ENCODE assay signal across 9 mouse cellular contexts in genomic region chr6:55294549-55295131, GRCm38 (mm10). TPM values are rescaled to one million over a fixed set of nuclear protein-coding genes. Genes with fewer than 3 reads are reported as not detected.
DNase-seq lines count a peak whose midpoint lies in the region; ATAC-seq and TF ChIP-seq lines count a peak whose summit lies in the region.
"Had no signal": no experiment of that assay in that cellular context is flagged by ENCODE, and none has a peak within 500 bp of the region (broad histone marks: within the 10 kb centered on the region; RNA-seq: fewer than 3 reads in every experiment).

No protein-coding gene starts in this region.

- 0 out of 2 replicates have a peak, but pooled peaks have one; percentile 42 for ATAC-seq in erythroblast, adult 5-6 weeks (replicated peaks; ENCODE audit: low FRiP score, poor library complexity, severe bottlenecking)

- no peaks in the 10 kb centered on the region for H3K79me2 ChIP-seq in liver, adult 2 months (ENCODE audit: control insufficient read depth, insufficient read depth, low read length)

- H3K27me3 ChIP-seq in liver, adult 2 months (ENCODE audit: control insufficient read depth, insufficient read depth, low read length) = no peaks in the 10 kb centered on the region
- H3K27me3 ChIP-seq: liver, embryonic 15.5 days had no signal

- WGBS in liver, adult 2 months = 81% methylated on average over 19 of the region's 19 CpGs

- no peak for TF ChIP-seq POLR2A in liver, adult 2 months (IDR thresholded peaks at IDR 0.05; ENCODE audit: extremely low read depth, insufficient read depth, low read length)

- H3K9ac ChIP-seq in liver, adult 2 months (ENCODE audit: low read depth, low read length) = peak overlapping the region; percentile 18; the same call in 1 of the 2 replicates
- H3K9ac ChIP-seq: liver, embryonic 15.5 days had no signal

- peak overlapping the region; percentile 28 for H3K27ac ChIP-seq in liver, adult 2 months (replicated peaks; ENCODE audit: insufficient read depth, low read depth, low read length)
- H3K27ac ChIP-seq: liver, embryonic 15.5 days had no signal

- peaks cover 4% of the 10 kb centered on the region; the same call in 1 of the 2 replicates for H3K4me1 ChIP-seq in liver, adult 2 months (ENCODE audit: control insufficient read depth, insufficient read depth, low read length)

- peaks cover 2% of the 10 kb centered on the region; the same call in 1 of the 2 replicates for H3K36me3 ChIP-seq in liver, adult 2 months (ENCODE audit: control insufficient read depth, insufficient read depth, low read length)
- H3K36me3 ChIP-seq: liver, embryonic 15.5 days had no signal

- no peak for TF ChIP-seq CTCF in liver, adult 2 months (IDR thresholded peaks at IDR 0.05; ENCODE audit: low read depth, low read length)

- no peak overlapping the region for H3K4me3 ChIP-seq in liver, adult 2 months (ENCODE audit: insufficient read depth, low read depth, low read length)
- H3K4me3 ChIP-seq: liver, embryonic 15.5 days had no signal

- DNase-seq in liver, adult 2 months (ENCODE audit: extremely low read depth, low read depth, low spot score) = no peak
- DNase-seq in liver = no peak
- peak; percentile 23 for DNase-seq in kidney, adult 18-20 months
- DNase-seq in lung, postnatal 25 days (ENCODE audit: low spot score) = peak; percentile 68
- DNase-seq in spleen, postnatal 4 days (ENCODE audit: low spot score in 2 of 2) = no peak
- DNase-seq in right cerebral cortex, postnatal 10 days (ENCODE audit: low spot score in 2 of 2) = no peak
- no peak for DNase-seq in natural killer cell, adult 2 months (ENCODE audit: low spot score in 2 of 2)

RNA-seq across cellular contexts. Expression of gene Aqp1, which starts 41.6 kb away (rescaled TPM):
- total RNA-seq in liver, adult 2 months (2014; rRNA removed) = 78.1 and 91.4 TPM in 2 replicates
- 78.3 and 88.6 TPM in 2 replicates for polyA plus RNA-seq in liver, adult 2 months (2012; rRNA removed)
- total RNA-seq in erythroblast, adult 5-6 weeks (2015; ENCODE audit: low replicate concordance) = 183 and 231 TPM in 2 replicates
- total RNA-seq in erythroblast, adult 5-6 weeks (2017; ENCODE audit: low replicate concordance) = 447 and 529 TPM in 2 replicates

Comparison
In these comparisons a context has a peak if more than half of its experiments do, and no peak if none do; other contexts are left out.
1. DNase-seq: peak in kidney, adult 18-20 months (single experiment) and lung, postnatal 25 days (single experiment); none in liver, adult 2 months (single experiment), liver (single experiment), spleen, postnatal 4 days (0 of 2), right cerebral cortex, postnatal 10 days (0 of 2) and natural killer cell, adult 2 months (0 of 2).